Mouse (Mus musculus) lung, embryonic 16.5 days (tissue): Measurements from ENCODE around the gene 9130008F23Rik. TPM values are rescaled to one million over a fixed set of nuclear protein-coding genes. Genes with fewer than 3 reads are reported as not detected.

Source experiments
- ATAC-seq: fragments of 200-750 bp; cut with Nextera tagmentation; 2 replicates; pipeline ENCODE4 v1.8.0; 2017; ENCODE audit warnings: low read depth, mild to moderate bottlenecking, moderate library complexity
- H3K27ac ChIP-seq: fragments of 300-500 bp; sonication (generic); 2 replicates; pipeline ENCODE4 v1.5.1; 2014; ENCODE audit warnings: mild to moderate bottlenecking, control low read depth, low read length
- H3K27me3 ChIP-seq: fragments of 300-500 bp; sonication (generic); 2 replicates; pipeline ENCODE4 v1.6.1; 2014; ENCODE audit warnings: low read depth, low read length, mixed read lengths; ENCODE audit not compliant: control insufficient read depth, insufficient read depth
- H3K36me3 ChIP-seq: fragments of 300-500 bp; sonication (generic); 2 replicates; pipeline ENCODE4 v1.6.1; 2014; ENCODE audit warnings: low read length; ENCODE audit not compliant: control insufficient read depth, insufficient read depth
- H3K4me1 ChIP-seq: fragments of 300-500 bp; sonication (generic); replicated peaks from 2 replicates; pipeline ENCODE4 v1.6.1; 2014; ENCODE audit warnings: low read length, mixed read lengths; ENCODE audit not compliant: control insufficient read depth, insufficient read depth
- H3K4me2 ChIP-seq: fragments of 300-500 bp; sonication (generic); 2 replicates; pipeline ENCODE4 v1.6.1; 2014; ENCODE audit warnings: low read depth, low read length, control low read depth
- H3K4me3 ChIP-seq: fragments of 300-500 bp; sonication (generic); 2 replicates; pipeline ENCODE4 v1.5.1; 2014; ENCODE audit warnings: mild to moderate bottlenecking, low read length, control low read depth
- H3K9ac ChIP-seq: fragments of 300-500 bp; sonication (generic); 2 replicates; pipeline ENCODE4 v1.6.1; 2014; ENCODE audit warnings: low read length, control low read depth
- H3K9me3 ChIP-seq: fragments of 300-500 bp; sonication (generic); 2 replicates; pipeline ENCODE4 v1.6.1; 2016; ENCODE audit warnings: low read length; ENCODE audit not compliant: control insufficient read depth
- WGBS: fragments of 180-500 bp; shearing (Covaris S2); extraction: QIAGEN DNeasy Blood & Tissue Kit; methylation state at CpG from one replicate; pipeline ENCODE4 v1.1.7; 2014; 5-methylcytosine and 5-hydroxymethylcytosine counted together
- polyA plus RNA-seq: library from polyadenylated mRNA; unstranded; fragments of >200 nt; fragmentation: Nextera tagmentation; extraction: Ambion mirVana; gene quantifications from 2 replicates; pipeline ENCODE4 v1.2.1, GENCODE M21; 2015

Gene 9130008F23Rik
- 3.8 and 4.1 TPM in 2 replicates for polyA plus RNA-seq

DNA sequence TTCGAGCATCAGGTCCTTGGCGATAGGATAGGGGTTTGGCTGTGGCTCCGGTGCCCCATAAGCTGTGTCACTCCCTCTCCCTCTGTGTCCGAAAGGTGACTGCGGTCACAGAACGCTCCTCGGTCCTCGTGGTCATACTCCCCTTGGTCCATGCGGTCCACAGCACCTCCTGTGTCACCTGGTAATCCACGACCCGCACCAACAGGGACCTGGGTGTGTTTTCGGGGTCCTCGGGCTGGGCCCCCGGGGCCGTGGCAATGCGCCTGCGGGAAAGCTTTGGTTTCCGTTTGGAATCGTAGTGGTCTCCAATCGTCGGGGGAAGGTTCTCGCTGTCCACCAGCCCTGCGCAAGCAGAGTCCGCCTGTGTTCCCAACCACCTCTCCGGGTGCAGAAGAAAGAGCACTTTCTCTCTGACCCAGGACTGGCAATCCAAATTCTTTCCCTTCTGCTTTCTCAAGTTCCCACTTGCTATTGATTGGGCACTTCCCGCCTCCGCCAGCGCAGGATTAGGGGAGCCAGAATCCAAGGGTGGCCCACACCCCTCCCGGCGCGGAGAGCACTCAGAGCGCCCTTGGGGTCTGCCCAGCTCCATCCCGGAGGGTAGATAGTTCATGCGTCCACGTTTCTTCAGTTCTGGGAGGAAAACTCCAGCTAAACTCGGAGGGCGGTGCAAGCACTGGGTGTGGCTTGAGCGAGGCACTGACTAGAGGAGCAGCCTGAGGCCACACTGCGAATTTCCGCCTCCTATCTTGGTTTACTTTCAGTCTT is at the start of gene 9130008F23Rik:
9130008F23Rik (minus strand) TSS at position 636 of the 768 bp plus-strand sequence.
- no peaks in the 10 kb centered on the region for H3K27me3 ChIP-seq
- no peaks in the 10 kb centered on the region for H3K36me3 ChIP-seq
- H3K9me3 ChIP-seq, result no peaks in the 10 kb centered on the region
- peak within 1 kb of the TSS; percentile 91 for H3K27ac ChIP-seq
- ATAC-seq, result peak; percentile 92
- peaks cover 4% of the 10 kb centered on the region; the same call in 1 of the 2 replicates for H3K4me1 ChIP-seq
- peak within 1 kb of the TSS; percentile 90 for H3K9ac ChIP-seq
- H3K4me2 ChIP-seq, result peak within 1 kb of the TSS; percentile 74
- H3K4me3 ChIP-seq, result peak within 1 kb of the TSS; percentile 83
- under 1% methylated on average over 40 of the region's 40 CpGs for WGBS

DNA sequence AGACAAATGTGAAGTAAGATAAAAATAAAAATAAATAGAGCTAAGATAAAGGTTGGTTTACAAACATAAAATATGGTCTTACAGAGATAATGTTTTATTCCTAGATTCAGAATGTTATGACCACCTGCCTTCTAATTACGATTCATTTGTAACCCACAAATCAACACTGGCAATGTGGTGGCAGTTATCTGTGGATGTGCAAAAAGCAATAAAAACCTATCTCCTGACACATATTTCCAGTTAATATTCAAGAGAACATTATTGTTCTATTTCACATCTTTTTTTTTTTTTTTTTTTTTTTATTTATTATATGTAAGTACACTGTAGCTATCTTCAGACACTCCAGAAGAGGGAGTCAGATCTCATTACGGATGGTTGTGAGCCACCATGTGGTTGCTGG is 35.1 kb upstream of the 9130008F23Rik start:
- Histone ChIP-seq H3K27me3 (no peaks in the 10 kb centered on the region), H3K4me1 (no peaks in the 10 kb centered on the region), H3K4me3 (no peak overlapping the region), H3K36me3 (no peaks in the 10 kb centered on the region), H3K9me3 (no peaks in the 10 kb centered on the region), H3K27ac (no peak overlapping the region), H3K4me2 (no peak overlapping the region), H3K9ac (no peak overlapping the region)
- no peak for ATAC-seq
- 100% methylated on average over 1 of the region's 2 CpGs for WGBS

DNA sequence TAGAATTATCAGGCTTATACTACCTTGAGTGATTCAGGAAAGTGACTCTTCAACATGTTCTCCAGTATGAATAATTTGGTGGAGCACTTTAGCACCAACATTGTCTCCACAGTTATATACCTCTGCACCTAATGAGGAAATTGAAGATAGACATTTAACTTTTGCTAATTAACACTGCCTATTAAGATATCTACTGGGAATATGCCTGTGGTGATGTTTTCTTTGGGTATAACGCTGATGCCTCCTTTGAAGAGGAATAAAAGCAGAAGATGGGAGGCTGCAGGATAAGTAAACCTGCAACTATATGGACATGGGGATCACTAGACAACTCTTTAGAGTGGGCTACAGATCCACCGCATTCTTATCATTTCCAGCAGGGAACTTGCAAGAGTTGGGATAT is 33.9 kb upstream of the 9130008F23Rik start, which contains the start of gene Glyatl3:
Glyatl3 (minus strand) TSS at position 101 of the 400 bp plus-strand sequence.
- Histone ChIP-seq H3K9ac (no peak within 1 kb of the TSS), H3K4me1 (no peaks in the 10 kb centered on the region), H3K27ac (no peak within 1 kb of the TSS), H3K36me3 (no peaks in the 10 kb centered on the region), H3K4me2 (no peak within 1 kb of the TSS), H3K4me3 (no peak within 1 kb of the TSS), H3K27me3 (no peaks in the 10 kb centered on the region), H3K9me3 (no peaks in the 10 kb centered on the region)
- ATAC-seq, result no peak
- WGBS, result 94% methylated on average over 2 of the region's 2 CpGs

DNA sequence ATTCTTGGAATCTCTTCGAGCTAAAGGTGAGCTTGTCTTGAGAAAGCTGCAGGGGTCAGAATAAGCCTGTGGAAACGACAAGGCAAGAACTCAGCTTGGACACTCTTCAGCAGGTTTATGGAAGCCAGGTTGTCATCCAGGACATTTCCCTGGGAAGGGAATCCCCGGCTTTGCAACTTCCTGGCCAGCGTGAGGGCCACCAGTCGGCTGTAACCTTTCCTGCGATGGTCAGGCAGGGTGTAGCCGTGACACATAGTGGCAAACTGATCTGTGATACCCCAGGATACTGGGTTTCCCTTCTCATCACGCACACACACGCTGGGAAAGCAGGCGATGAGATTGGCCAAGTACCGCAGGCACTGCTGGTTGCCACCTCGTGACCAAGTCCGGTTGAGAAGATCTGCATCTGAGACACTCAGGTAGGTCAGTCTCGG is 24.4 kb upstream of the 9130008F23Rik start:
- Histone ChIP-seq H3K4me2 (peak overlapping the region; percentile 31), H3K9ac (no peak overlapping the region), H3K27ac (no peak overlapping the region), H3K4me3 (no peak overlapping the region), H3K9me3 (no peaks in the 10 kb centered on the region), H3K36me3 (no peaks in the 10 kb centered on the region), H3K27me3 (no peaks in the 10 kb centered on the region), H3K4me1 (no peaks in the 10 kb centered on the region)
- ATAC-seq, result no peak
- WGBS, result 6% methylated on average over 14 of the region's 14 CpGs

DNA sequence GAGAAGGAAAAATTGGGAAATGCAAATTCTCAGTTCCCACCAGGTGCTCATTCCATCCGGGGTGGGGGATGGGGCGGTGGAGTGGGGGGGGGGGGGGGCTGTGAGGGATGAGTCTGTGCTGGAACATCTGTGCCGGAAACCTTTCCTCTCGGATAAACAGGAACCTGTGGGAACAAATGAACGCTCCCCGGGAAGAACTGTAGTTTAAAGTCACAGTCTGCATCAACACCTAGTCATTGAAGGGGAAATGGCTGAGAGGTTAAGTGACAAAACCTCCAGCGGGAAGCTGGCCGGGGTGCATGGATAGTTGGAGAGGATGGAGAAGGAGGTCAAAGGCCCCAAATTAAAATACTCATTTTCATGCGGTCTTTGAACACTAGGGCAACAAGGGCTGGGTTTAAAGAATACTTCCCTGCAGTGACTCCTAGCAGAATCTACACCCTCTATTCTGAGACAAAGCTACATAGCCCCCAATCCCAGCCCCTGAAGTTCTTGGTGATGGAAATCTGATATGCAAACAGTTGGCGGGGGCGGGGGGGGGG is 23.8 kb upstream of the 9130008F23Rik start:
- Histone ChIP-seq H3K27ac (no peak overlapping the region), H3K4me3 (no peak overlapping the region), H3K27me3 (no peaks in the 10 kb centered on the region), H3K9ac (no peak overlapping the region), H3K36me3 (no peaks in the 10 kb centered on the region), H3K4me2 (no peak overlapping the region), H3K4me1 (no peaks in the 10 kb centered on the region), H3K9me3 (no peaks in the 10 kb centered on the region)
- no peak for ATAC-seq
- WGBS, result 9% methylated on average over 11 of the region's 11 CpGs

DNA sequence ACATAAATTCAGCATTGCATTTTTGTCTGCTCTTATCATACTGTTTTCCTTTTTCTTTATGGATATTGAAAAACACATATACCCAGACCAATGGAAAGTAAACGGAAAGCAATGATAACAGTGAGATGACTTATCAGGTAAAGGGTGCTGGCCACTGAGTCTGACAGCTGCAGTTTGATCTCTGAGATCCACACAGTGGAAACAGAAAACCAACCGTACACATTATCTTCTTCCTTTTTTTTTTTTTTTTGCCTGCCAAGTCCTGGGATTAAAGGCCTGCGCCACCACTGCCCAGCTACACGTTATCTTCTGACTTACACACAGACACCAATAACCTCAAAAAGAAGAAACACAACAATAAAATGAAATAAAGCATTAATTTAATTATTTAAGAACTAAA is 23.0 kb upstream of the 9130008F23Rik start:
- WGBS, result 51% methylated on average over 4 of the region's 4 CpGs
- Histone ChIP-seq H3K4me1 (no peaks in the 10 kb centered on the region), H3K27me3 (no peaks in the 10 kb centered on the region), H3K36me3 (no peaks in the 10 kb centered on the region), H3K27ac (no peak overlapping the region), H3K9ac (no peak overlapping the region), H3K4me3 (no peak overlapping the region), H3K4me2 (no peak overlapping the region), H3K9me3 (no peaks in the 10 kb centered on the region)
- no peak for ATAC-seq

DNA sequence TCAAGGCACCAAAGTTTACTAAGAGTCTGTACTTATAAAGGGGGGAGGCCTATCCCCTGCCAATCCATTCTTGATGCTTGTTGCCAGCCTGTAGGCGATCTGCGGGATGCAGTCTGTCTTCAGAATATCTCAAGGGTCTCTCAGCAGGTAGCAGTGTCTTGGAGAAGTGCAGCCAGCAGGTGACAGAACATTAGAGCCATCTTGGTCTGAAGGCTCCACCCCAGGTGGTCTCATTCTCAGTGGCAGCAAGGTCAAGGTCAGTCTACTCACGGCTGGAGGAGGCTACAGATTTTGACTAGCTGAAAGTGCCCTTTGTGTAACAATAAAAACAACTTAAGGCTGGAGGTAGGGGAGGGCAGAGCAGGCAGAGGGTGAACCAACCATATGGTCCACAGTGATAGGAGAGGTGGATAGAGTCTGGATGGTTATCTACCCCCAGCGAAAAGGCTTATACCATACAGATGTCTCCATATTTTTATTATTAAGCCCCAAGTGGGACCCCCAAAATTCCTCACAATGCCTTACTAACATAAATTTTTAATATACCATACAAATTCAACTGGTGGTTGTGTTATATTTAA is 19.5 kb upstream of the 9130008F23Rik start:
- H3K4me1 ChIP-seq, result no peaks in the 10 kb centered on the region
- H3K27ac ChIP-seq, result no peak overlapping the region
- H3K27me3 ChIP-seq, result no peaks in the 10 kb centered on the region
- ATAC-seq, result no peak
- H3K4me3 ChIP-seq, result no peak overlapping the region
- WGBS, result 52% methylated on average over 4 of the region's 4 CpGs
- H3K36me3 ChIP-seq, result no peaks in the 10 kb centered on the region
- H3K9me3 ChIP-seq, result no peaks in the 10 kb centered on the region
- no peak overlapping the region for H3K4me2 ChIP-seq
- H3K9ac ChIP-seq, result no peak overlapping the region

DNA sequence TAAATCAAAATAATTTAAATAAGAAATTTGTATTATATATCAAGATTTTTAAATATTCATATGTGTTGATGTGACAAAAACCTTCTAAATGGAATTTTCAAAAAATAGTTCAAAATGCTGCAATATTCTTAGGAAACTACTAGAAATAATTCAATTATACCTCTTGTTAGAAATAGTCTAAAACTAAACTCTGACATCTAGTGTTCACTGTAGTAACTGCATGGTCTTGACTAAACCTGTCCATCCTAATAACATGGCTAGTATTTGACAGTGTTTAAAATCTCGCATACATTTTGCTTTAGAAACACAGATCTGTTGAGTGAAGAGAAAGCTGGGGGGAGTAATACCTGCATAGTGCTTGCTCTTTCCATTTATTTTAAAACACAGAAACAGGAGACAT is 16.5 kb upstream of the 9130008F23Rik start:
- H3K9ac ChIP-seq, result no peak overlapping the region
- 56% methylated on average over 1 of the region's 1 CpGs for WGBS
- H3K4me1 ChIP-seq, result no peaks in the 10 kb centered on the region
- no peaks in the 10 kb centered on the region for H3K36me3 ChIP-seq
- no peaks in the 10 kb centered on the region for H3K27me3 ChIP-seq
- H3K4me3 ChIP-seq, result no peak overlapping the region
- no peaks in the 10 kb centered on the region for H3K9me3 ChIP-seq
- no peak overlapping the region for H3K27ac ChIP-seq
- no peak for ATAC-seq
- H3K4me2 ChIP-seq, result no peak overlapping the region

DNA sequence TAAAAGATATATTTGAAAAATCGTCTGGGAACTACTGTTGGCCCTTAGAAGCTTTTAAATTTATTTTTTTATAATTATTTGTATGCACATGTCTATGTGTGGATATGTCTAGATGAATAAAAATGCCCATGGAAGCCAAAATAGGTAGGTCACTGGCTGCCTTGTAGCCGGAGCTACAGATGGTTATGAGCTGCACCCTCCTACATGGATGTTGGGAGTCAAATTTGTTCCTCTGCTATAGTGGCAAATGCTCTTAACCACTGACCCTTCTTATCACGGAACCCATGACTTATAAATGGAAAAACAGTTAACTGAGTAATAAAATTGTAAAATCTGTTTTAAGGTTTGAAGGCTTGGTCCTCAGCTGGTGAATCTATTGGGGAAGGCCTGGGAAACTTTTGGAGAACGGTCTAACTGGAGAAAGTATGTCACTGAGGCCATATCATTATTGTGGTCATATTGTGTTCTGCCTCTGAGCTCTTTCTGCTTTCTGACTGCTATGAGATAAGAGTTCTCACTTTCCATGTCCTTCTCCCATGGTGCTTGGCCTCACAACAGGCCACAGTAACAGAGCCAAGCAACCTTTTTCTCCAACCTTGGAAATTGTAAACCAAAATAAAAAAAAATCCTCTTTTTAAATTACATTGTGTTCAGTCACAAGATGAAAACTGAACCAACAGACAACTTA is 7.6 kb upstream of the 9130008F23Rik start:
- H3K4me3 ChIP-seq, result no peak overlapping the region
- no peak overlapping the region for H3K9ac ChIP-seq
- H3K9me3 ChIP-seq, result no peaks in the 10 kb centered on the region
- H3K27me3 ChIP-seq, result no peaks in the 10 kb centered on the region
- H3K36me3 ChIP-seq, result no peaks in the 10 kb centered on the region
- H3K4me2 ChIP-seq, result no peak overlapping the region
- ATAC-seq, result no peak
- no peak overlapping the region for H3K27ac ChIP-seq
- no peaks in the 10 kb centered on the region for H3K4me1 ChIP-seq
- WGBS, result 77% methylated on average over 4 of the region's 4 CpGs
